Comparison of ENCODE assay signal across 9 mouse cellular contexts in the genomic region with DNA sequence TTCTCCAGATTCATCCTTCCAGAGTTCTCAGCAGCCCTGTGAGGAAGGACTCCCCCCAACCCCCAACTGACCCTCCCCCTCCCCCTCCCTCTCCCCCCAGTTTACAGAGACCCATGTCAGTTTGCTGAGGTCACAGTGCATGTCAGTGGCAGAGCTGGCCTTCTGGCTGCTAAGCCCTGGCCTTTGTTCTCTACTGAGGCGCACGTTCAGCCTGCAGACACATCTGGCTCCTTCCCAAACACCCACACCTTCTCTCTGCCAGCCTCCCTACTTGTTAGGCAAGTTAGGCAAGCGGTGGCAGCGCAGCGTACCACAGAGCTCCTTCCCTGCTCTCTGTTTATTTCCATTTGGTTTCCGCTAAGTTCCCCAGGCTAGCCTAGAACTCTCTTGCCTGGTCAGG. TPM values are rescaled to one million over a fixed set of nuclear protein-coding genes. Genes with fewer than 3 reads are reported as not detected.
DNase-seq lines count a peak whose midpoint lies in the region; ATAC-seq and TF ChIP-seq lines count a peak whose summit lies in the region.
"Had no signal": no experiment of that assay in that cellular context is flagged by ENCODE, and none has a peak within 500 bp of the region (broad histone marks: within the 10 kb centered on the region; RNA-seq: fewer than 3 reads in every experiment).

No protein-coding gene starts in this region.

- H3K4me1 ChIP-seq in heart, embryonic 13.5 days: peaks cover 51% of the 10 kb centered on the region
- peaks cover 47% of the 10 kb centered on the region for H3K4me1 ChIP-seq in bone marrow macrophage, adult 2 months (ENCODE audit: control insufficient read depth, insufficient read depth, low read length)
- H3K4me1 ChIP-seq in liver, embryonic 13.5 days (replicated peaks): peaks cover 35% of the 10 kb centered on the region
- H3K4me1 ChIP-seq in stomach, embryonic 15.5 days: peaks cover 50% of the 10 kb centered on the region

- no peaks in the 10 kb centered on the region for H3K9me3 ChIP-seq in heart, embryonic 13.5 days
- no peaks in the 10 kb centered on the region for H3K9me3 ChIP-seq in liver, embryonic 13.5 days (replicated peaks)
- H3K9me3 ChIP-seq in stomach, embryonic 15.5 days: no peaks in the 10 kb centered on the region

- intact Hi-C loops in heart, postnatal 25 days (cut with DNase I): loop anchor here (5.0 kb wide), 1 partner anchor 40 kb away; no protein-coding TSS in a partner anchor

- H3K27ac ChIP-seq in heart, embryonic 13.5 days (replicated peaks): peak overlapping the region; percentile 85
- peak overlapping the region; percentile 98 for H3K27ac ChIP-seq in bone marrow macrophage, adult 2 months (ENCODE audit: insufficient read depth, low read depth, low read length)
- no peak overlapping the region for H3K27ac ChIP-seq in liver, embryonic 13.5 days
- peak overlapping the region; percentile 54; the same call in 1 of the 2 replicates for H3K27ac ChIP-seq in stomach, embryonic 15.5 days

- no peak for ATAC-seq in heart, embryonic 13.5 days (ENCODE audit: extremely low read depth, insufficient number of reproducible peaks, low FRiP score, low TSS enrichment)
- peak; percentile 19 for ATAC-seq in inflammation-experienced regulatory T-cells, adult 6 months
- 0 out of 2 replicates have a peak, but pooled peaks have one; percentile 22 for ATAC-seq in liver, embryonic 13.5 days (ENCODE audit: low read depth)
- peak; percentile 54 for ATAC-seq in stomach, embryonic 15.5 days (ENCODE audit: insufficient read depth, low FRiP score, low read depth)

- H3K9ac ChIP-seq in heart, embryonic 13.5 days: no peak overlapping the region
- no peak overlapping the region for H3K9ac ChIP-seq in liver, embryonic 13.5 days
- no peak overlapping the region for H3K9ac ChIP-seq in stomach, embryonic 15.5 days

- WGBS in heart, embryonic 13.5 days: 70% methylated on average over 6 of the region's 6 CpGs
- WGBS in liver, embryonic 13.5 days (ENCODE audit: insufficient replicate concordance): 82% methylated on average over 6 of the region's 6 CpGs
- WGBS in stomach, embryonic 15.5 days: 64% methylated on average over 6 of the region's 6 CpGs

- H3K27me3 ChIP-seq in heart, embryonic 13.5 days (replicated peaks): no peaks in the 10 kb centered on the region
- H3K27me3 ChIP-seq in liver, embryonic 13.5 days: no peaks in the 10 kb centered on the region
- no peaks in the 10 kb centered on the region for H3K27me3 ChIP-seq in stomach, embryonic 15.5 days (replicated peaks)

- no peak overlapping the region for H3K4me2 ChIP-seq in heart, embryonic 13.5 days
- no peak overlapping the region for H3K4me2 ChIP-seq in liver, embryonic 13.5 days
- H3K4me2 ChIP-seq in stomach, embryonic 15.5 days: no peak overlapping the region

- DNase-seq in heart, postnatal 25 days (ENCODE audit: low spot score): no peak
- no peak for DNase-seq in liver, embryonic 13.5 days
- DNase-seq in thymus, postnatal 4 days: no peak
- no peak for DNase-seq in cerebellum, postnatal 36 days

- no peak overlapping the region for H3K4me3 ChIP-seq in heart, embryonic 13.5 days
- H3K4me3 ChIP-seq in bone marrow macrophage, adult 2 months (ENCODE audit: insufficient read depth, low read length): no peak overlapping the region
- no peak overlapping the region for H3K4me3 ChIP-seq in liver, embryonic 13.5 days (replicated peaks)
- H3K4me3 ChIP-seq in stomach, embryonic 15.5 days (replicated peaks): no peak overlapping the region
- H3K4me3 ChIP-seq: myocyte had no signal

- no peak for TF ChIP-seq CTCF in bone marrow macrophage, adult 2 months (IDR thresholded peaks at IDR 0.05; ENCODE audit: low read depth, low read length)

- H3K36me3 ChIP-seq in heart, embryonic 13.5 days: no peaks in the 10 kb centered on the region
- H3K36me3 ChIP-seq in liver, embryonic 13.5 days: no peaks in the 10 kb centered on the region
- H3K36me3 ChIP-seq in stomach, embryonic 15.5 days: no peaks in the 10 kb centered on the region

- no peak for TF ChIP-seq POLR2A in bone marrow macrophage, adult 2 months (IDR thresholded peaks at IDR 0.05; ENCODE audit: borderline replicate concordance, low read depth, low read length)

RNA-seq across cellular contexts. Expression of a gene that starts 50.0 kb away (rescaled TPM):
- polyA plus RNA-seq in heart, embryonic 13.5 days (2015; fragmentation: Nextera tagmentation; extraction: Ambion mirVana): 0.27 TPM in 1 of 2 replicates, not detected in the other
- not detected for total RNA-seq in heart, postnatal 25 days (2021)
- polyA plus RNA-seq in bone marrow macrophage, adult 2 months (2012; ENCODE audit: insufficient read depth, insufficient read length, missing spikeins): not detected in 2 replicates
- under 1 TPM in 1 of 3 experiments, not detected in 2; 0.43 TPM for polyA plus RNA-seq in inflammation-experienced regulatory T-cells, adult 6 months (2017; shearing (Covaris generic))
- polyA plus RNA-seq in liver, embryonic 13.5 days (2015; fragmentation: Nextera tagmentation; extraction: Ambion mirVana): not detected in 2 replicates
- polyA plus RNA-seq in stomach, embryonic 15.5 days (2015; fragmentation: Nextera tagmentation; extraction: Ambion mirVana): not detected in 2 replicates
- polyA plus RNA-seq: myocyte had no signal
